Mouse (Mus musculus) WW6 (cell line): ENCODE measurements at regions not wholly inside any gene's neighbourhood (a gene's known extent, or its start where the extent isn't known, plus 50 kb on each side); places are given as distances from the start of the nearest gene placed in this dataset.

Source experiments
- DNase-seq: peaks from one replicate; pipeline ENCODE4 v3.0.0-alpha.2; 2013; ENCODE audit warnings: low read depth, low spot score

GRCm38 (mm10) chr2:71689041-71689440 lies 56.4 kb upstream of the Itga6 start:
- no peak for DNase-seq

- no peak for DNase-seq
Observed at GRCm38 (mm10) chr2:71690277-71691161, 54.9 kb upstream of the Itga6 start.

- DNase-seq, result no peak
Observed at GRCm38 (mm10) chr2:71694758-71695310, 50.6 kb upstream of the Itga6 start.
